Mouse (Mus musculus): Measurements from ENCODE around the gene Abhd17b. TPM values are rescaled to one million over a fixed set of nuclear protein-coding genes. Genes with fewer than 3 reads are reported as not detected.

Abhd17b gene
- polyA plus RNA-seq (2015; fragmentation: Nextera tagmentation; extraction: Ambion mirVana), result 26.0 and 29.1 TPM in 2 replicates

GRCm38 (mm10) chr19:21653172-21653981, at the start of gene Abhd17b:
TSS of gene Abhd17b (plus strand) at chr19:21653185.
- H3K27ac ChIP-seq (ENCODE audit: low read depth, low read length), result peak within 1 kb of the TSS; percentile 98
- WGBS, result under 1% methylated on average over 55 of the region's 105 CpGs

GRCm38 (mm10) chr19:21603836-21604235, 49.1 kb upstream of the Abhd17b start:
- H3K9me3 ChIP-seq (ENCODE audit: control insufficient read depth), result no peaks in the 10 kb centered on the region
- TF ChIP-seq CTCF (IDR thresholded peaks at IDR 0.05; ENCODE audit: low read depth), result no peak
- no peaks in the 10 kb centered on the region for H3K36me3 ChIP-seq (ENCODE audit: control insufficient read depth, insufficient read depth)
- no peak overlapping the region for H3K27ac ChIP-seq (ENCODE audit: low read depth, low read length)
- WGBS, result 23% methylated on average over 3 of the region's 3 CpGs
- 0 out of 2 replicates have a peak, but pooled peaks cover 2% of the 10 kb centered on the region for H3K4me1 ChIP-seq (replicated peaks; ENCODE audit: control insufficient read depth, insufficient read depth, low read length)
- H3K4me3 ChIP-seq (ENCODE audit: low read depth, low read length), result no peak overlapping the region
- no peak overlapping the region for H3K9ac ChIP-seq (ENCODE audit: low read depth, low read length)
- no peak overlapping the region for H3K4me2 ChIP-seq (replicated peaks; ENCODE audit: low read depth)
- no peaks in the 10 kb centered on the region for H3K27me3 ChIP-seq (replicated peaks; ENCODE audit: control insufficient read depth, insufficient read depth, low read length)
- peak; percentile 85 for ATAC-seq

More at GRCm38 (mm10) chr19:21653172-21653981, at the start of gene Abhd17b:
- Histone ChIP-seq H3K27me3 (replicated peaks; ENCODE audit: control insufficient read depth, insufficient read depth, low read length) (no peaks in the 10 kb centered on the region), H3K4me1 (replicated peaks; ENCODE audit: control insufficient read depth, insufficient read depth, low read length) (no peaks in the 10 kb centered on the region; the same call in 1 of the 2 replicates), H3K4me2 (replicated peaks; ENCODE audit: low read depth) (peak within 1 kb of the TSS; percentile 74), H3K4me3 (ENCODE audit: low read depth, low read length) (peak within 1 kb of the TSS; percentile 94), H3K36me3 (ENCODE audit: control insufficient read depth, insufficient read depth) (no peaks in the 10 kb centered on the region), H3K9ac (ENCODE audit: low read depth, low read length) (peak within 1 kb of the TSS; percentile 93), H3K9me3 (ENCODE audit: control insufficient read depth) (no peaks in the 10 kb centered on the region)
- no peak; the same call in 1 of the 2 replicates for ATAC-seq
- peak; percentile 59 for TF ChIP-seq CTCF (IDR thresholded peaks at IDR 0.05; ENCODE audit: low read depth)

- no peaks in the 10 kb centered on the region for H3K27me3 ChIP-seq (replicated peaks; ENCODE audit: control insufficient read depth, insufficient read depth, low read length)
- H3K9me3 ChIP-seq (ENCODE audit: control insufficient read depth), result no peaks in the 10 kb centered on the region
- TF ChIP-seq CTCF (IDR thresholded peaks at IDR 0.05; ENCODE audit: low read depth), result no peak
- ATAC-seq, result no peak
- no peak overlapping the region; the same call in 1 of the 2 replicates for H3K27ac ChIP-seq (ENCODE audit: low read depth, low read length)
- 0 out of 2 replicates have a peak, but pooled peaks cover 2% of the 10 kb centered on the region for H3K4me1 ChIP-seq (replicated peaks; ENCODE audit: control insufficient read depth, insufficient read depth, low read length)
- H3K9ac ChIP-seq (ENCODE audit: low read depth, low read length), result no peak overlapping the region
- no peak overlapping the region for H3K4me2 ChIP-seq (replicated peaks; ENCODE audit: low read depth)
- no peaks in the 10 kb centered on the region for H3K36me3 ChIP-seq (ENCODE audit: control insufficient read depth, insufficient read depth)
- H3K4me3 ChIP-seq (ENCODE audit: low read depth, low read length), result no peak overlapping the region
- WGBS, result 80% methylated on average over 3 of the region's 3 CpGs
These were observed 47.7 kb upstream of the Abhd17b start for GRCm38 (mm10) chr19:21605294-21605693.

- Histone ChIP-seq H3K27me3 (replicated peaks; ENCODE audit: control insufficient read depth, insufficient read depth, low read length) (no peaks in the 10 kb centered on the region), H3K4me2 (replicated peaks; ENCODE audit: low read depth) (no peak overlapping the region), H3K9me3 (ENCODE audit: control insufficient read depth) (no peaks in the 10 kb centered on the region), H3K4me1 (replicated peaks; ENCODE audit: control insufficient read depth, insufficient read depth, low read length) (no peaks in the 10 kb centered on the region), H3K36me3 (ENCODE audit: control insufficient read depth, insufficient read depth) (no peaks in the 10 kb centered on the region), H3K27ac (ENCODE audit: low read depth, low read length) (no peak overlapping the region), H3K4me3 (ENCODE audit: low read depth, low read length) (no peak overlapping the region), H3K9ac (ENCODE audit: low read depth, low read length) (no peak overlapping the region)
- WGBS, result 84% methylated on average over 6 of the region's 6 CpGs
- no peak for ATAC-seq
- no peak for TF ChIP-seq CTCF (IDR thresholded peaks at IDR 0.05; ENCODE audit: low read depth)
These were observed 42.7 kb upstream of the Abhd17b start for GRCm38 (mm10) chr19:21610240-21610639.

- H3K9me3 ChIP-seq (ENCODE audit: control insufficient read depth), result no peaks in the 10 kb centered on the region
These were observed 41.7 kb upstream of the Abhd17b start for GRCm38 (mm10) chr19:21611297-21611696.

GRCm38 (mm10) chr19:21611725-21612575, 41.0 kb upstream of the Abhd17b start:
- Histone ChIP-seq H3K27me3 (replicated peaks; ENCODE audit: control insufficient read depth, insufficient read depth, low read length) (no peaks in the 10 kb centered on the region), H3K4me1 (replicated peaks; ENCODE audit: control insufficient read depth, insufficient read depth, low read length) (no peaks in the 10 kb centered on the region), H3K9ac (ENCODE audit: low read depth, low read length) (no peak overlapping the region), H3K36me3 (ENCODE audit: control insufficient read depth, insufficient read depth) (no peaks in the 10 kb centered on the region), H3K9me3 (ENCODE audit: control insufficient read depth) (no peaks in the 10 kb centered on the region), H3K4me3 (ENCODE audit: low read depth, low read length) (no peak overlapping the region), H3K27ac (ENCODE audit: low read depth, low read length) (no peak overlapping the region), H3K4me2 (replicated peaks; ENCODE audit: low read depth) (no peak overlapping the region)
- ATAC-seq, result no peak
- no peak for TF ChIP-seq CTCF (IDR thresholded peaks at IDR 0.05; ENCODE audit: low read depth)
- 91% methylated on average over 9 of the region's 9 CpGs for WGBS

More at GRCm38 (mm10) chr19:21611297-21611696, 41.7 kb upstream of the Abhd17b start:
- Histone ChIP-seq H3K36me3 (ENCODE audit: control insufficient read depth, insufficient read depth) (no peaks in the 10 kb centered on the region), H3K4me2 (replicated peaks; ENCODE audit: low read depth) (no peak overlapping the region), H3K9ac (ENCODE audit: low read depth, low read length) (no peak overlapping the region), H3K27ac (ENCODE audit: low read depth, low read length) (no peak overlapping the region), H3K4me1 (replicated peaks; ENCODE audit: control insufficient read depth, insufficient read depth, low read length) (no peaks in the 10 kb centered on the region), H3K4me3 (ENCODE audit: low read depth, low read length) (no peak overlapping the region), H3K27me3 (replicated peaks; ENCODE audit: control insufficient read depth, insufficient read depth, low read length) (no peaks in the 10 kb centered on the region)
- ATAC-seq, result no peak
- no peak for TF ChIP-seq CTCF (IDR thresholded peaks at IDR 0.05; ENCODE audit: low read depth)
- WGBS, result 80% methylated on average over 6 of the region's 6 CpGs

All from intestine, postnatal 0 days (tissue).